Mouse (Mus musculus): Measurements from ENCODE around the gene Rap1gap2. TPM values are rescaled to one million over a fixed set of nuclear protein-coding genes. Genes with fewer than 3 reads are reported as not detected.

Rap1gap2 gene
- polyA plus RNA-seq, 1 experiment from 2014 or later, result 9.2 TPM

DNA sequence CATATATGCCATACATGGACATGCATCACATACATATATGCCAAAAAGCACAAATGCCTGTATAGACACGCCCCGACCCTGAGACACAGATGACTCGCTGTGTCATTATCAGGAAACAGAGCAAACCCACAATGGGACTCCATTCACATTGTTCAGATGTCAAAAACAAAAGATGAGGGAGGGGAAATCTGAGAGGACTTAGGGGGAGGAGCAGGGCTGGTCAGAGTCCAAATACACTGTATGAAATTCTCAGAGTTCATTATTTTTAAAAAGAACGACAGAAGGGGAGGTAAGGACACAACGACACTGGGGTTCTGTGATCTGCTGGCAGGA, 166.8 kb downstream of the Rap1gap2 start:
- DNase-seq (no peak), ATAC-seq (ENCODE audit: low FRiP score, low TSS enrichment) (no peak)
- Histone ChIP-seq H3K4me1 (ENCODE audit: control insufficient read depth, insufficient read depth, low read length) (no peaks in the 10 kb centered on the region), H3K27ac (replicated peaks; ENCODE audit: low read depth, low read length) (no peak overlapping the region), H3K9ac (replicated peaks; ENCODE audit: low read length) (no peak overlapping the region), H3K4me3 (replicated peaks; ENCODE audit: low read depth, low read length) (no peak overlapping the region), H3K36me3 (ENCODE audit: control insufficient read depth, insufficient read depth, low read length) (no peaks in the 10 kb centered on the region), H3K9me3 (ENCODE audit: control insufficient read depth, low read length) (peaks cover 3% of the 10 kb centered on the region), H3K4me2 (ENCODE audit: low read length) (no peak overlapping the region), H3K27me3 (ENCODE audit: control insufficient read depth, insufficient read depth, low read length) (no peaks in the 10 kb centered on the region)
- 85% methylated on average over 5 of the region's 5 CpGs for WGBS

DNA sequence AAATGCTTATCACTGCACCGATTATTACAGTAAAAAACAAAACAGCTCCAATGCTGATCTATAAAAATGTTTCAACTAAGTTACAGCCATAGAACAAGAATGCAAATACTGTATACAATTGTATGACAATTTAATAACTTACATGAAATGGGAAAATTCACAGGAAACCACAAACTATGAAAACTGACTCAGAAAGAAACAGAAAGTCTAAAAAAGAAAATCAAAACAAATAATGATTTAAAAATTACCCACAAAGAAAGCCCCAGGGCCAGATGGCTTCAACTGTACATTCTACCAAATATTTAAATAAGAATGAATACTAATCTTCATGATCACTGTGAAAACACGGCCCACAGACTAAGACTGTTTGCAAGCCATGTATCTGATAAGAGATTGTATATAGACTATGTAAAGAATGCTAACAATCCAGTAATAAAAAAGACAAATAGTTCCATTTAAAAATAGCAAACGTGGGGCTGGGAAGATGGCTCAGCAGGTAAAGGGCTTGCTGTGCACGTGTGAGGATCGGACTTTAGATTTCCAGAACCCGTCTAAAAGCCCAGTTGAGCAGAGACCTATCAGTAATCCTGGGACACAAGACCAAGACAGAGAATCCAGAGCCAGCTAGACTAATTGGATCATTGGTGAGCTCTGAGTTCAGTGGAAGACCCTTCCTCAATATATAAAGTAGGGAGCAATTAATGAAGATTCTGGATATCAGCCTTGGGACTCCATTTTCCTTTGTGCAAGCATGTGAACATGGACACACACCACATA, 167.4 kb downstream of the Rap1gap2 start:
- H3K4me3 ChIP-seq (replicated peaks; ENCODE audit: low read depth, low read length), result no peak overlapping the region
- no peak overlapping the region for H3K9ac ChIP-seq (replicated peaks; ENCODE audit: low read length)
- no peak overlapping the region for H3K27ac ChIP-seq (replicated peaks; ENCODE audit: low read depth, low read length)
- no peak for DNase-seq
- H3K4me1 ChIP-seq (ENCODE audit: control insufficient read depth, insufficient read depth, low read length), result no peaks in the 10 kb centered on the region
- H3K36me3 ChIP-seq (ENCODE audit: control insufficient read depth, insufficient read depth, low read length), result no peaks in the 10 kb centered on the region
- no peak overlapping the region for H3K4me2 ChIP-seq (ENCODE audit: low read length)
- H3K27me3 ChIP-seq (ENCODE audit: control insufficient read depth, insufficient read depth, low read length), result no peaks in the 10 kb centered on the region
- peaks cover 3% of the 10 kb centered on the region for H3K9me3 ChIP-seq (ENCODE audit: control insufficient read depth, low read length)
- no peak for ATAC-seq (ENCODE audit: low FRiP score, low TSS enrichment)
- 86% methylated on average over 6 of the region's 6 CpGs for WGBS

DNA sequence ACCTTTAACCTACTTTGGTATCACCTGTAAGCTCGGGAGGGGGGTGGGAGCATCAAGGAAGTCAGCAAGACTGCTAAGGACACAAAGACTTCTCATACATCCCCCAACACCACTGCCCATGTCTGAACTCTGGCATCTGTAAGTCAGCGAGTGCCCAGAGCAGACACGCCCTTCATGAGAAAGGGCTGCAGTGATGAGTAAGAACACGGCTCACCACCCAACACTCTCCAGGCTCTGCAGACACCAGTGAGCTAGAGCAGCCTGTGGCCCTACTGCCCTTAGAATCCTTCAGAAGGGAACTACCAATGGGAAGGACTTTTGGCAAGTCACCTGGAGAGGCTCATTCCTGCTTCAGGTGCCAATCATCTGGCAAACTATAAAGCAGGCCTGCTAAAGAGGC, 168.3 kb downstream of the Rap1gap2 start:
- Histone ChIP-seq H3K27me3 (ENCODE audit: control insufficient read depth, insufficient read depth, low read length) (no peaks in the 10 kb centered on the region), H3K4me3 (replicated peaks; ENCODE audit: low read depth, low read length) (no peak overlapping the region), H3K4me1 (ENCODE audit: control insufficient read depth, insufficient read depth, low read length) (no peaks in the 10 kb centered on the region), H3K9ac (replicated peaks; ENCODE audit: low read length) (no peak overlapping the region), H3K27ac (replicated peaks; ENCODE audit: low read depth, low read length) (no peak overlapping the region), H3K4me2 (ENCODE audit: low read length) (no peak overlapping the region), H3K9me3 (ENCODE audit: control insufficient read depth, low read length) (peaks cover 3% of the 10 kb centered on the region), H3K36me3 (ENCODE audit: control insufficient read depth, insufficient read depth, low read length) (no peaks in the 10 kb centered on the region)
- WGBS, result 89% methylated on average over 4 of the region's 4 CpGs
- DNase-seq (no peak), ATAC-seq (ENCODE audit: low FRiP score, low TSS enrichment) (no peak)

DNA sequence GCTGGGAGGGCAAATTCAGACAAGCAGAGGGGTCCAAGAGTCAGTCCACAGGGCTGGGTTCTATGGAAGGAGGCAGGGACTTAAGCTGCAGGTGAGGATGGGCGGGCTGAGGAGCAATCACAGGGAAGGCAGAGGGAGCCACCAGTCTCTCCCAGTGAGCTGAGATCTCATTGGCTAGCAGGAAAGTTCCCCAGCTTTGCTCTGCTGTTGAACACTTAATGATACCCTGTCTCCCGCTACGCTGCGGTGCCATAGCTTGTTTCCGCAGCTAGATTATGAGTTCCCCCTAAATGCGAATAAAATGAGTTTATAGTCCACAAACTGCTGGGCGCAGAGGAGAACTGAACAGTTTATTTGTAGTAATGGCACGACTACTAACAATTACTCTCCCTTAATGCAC, 170.6 kb downstream of the Rap1gap2 start:
- H3K9ac ChIP-seq (replicated peaks; ENCODE audit: low read length), result no peak overlapping the region
- DNase-seq, result no peak
- H3K4me1 ChIP-seq (ENCODE audit: control insufficient read depth, insufficient read depth, low read length), result no peaks in the 10 kb centered on the region
- peaks cover 3% of the 10 kb centered on the region for H3K9me3 ChIP-seq (ENCODE audit: control insufficient read depth, low read length)
- H3K36me3 ChIP-seq (ENCODE audit: control insufficient read depth, insufficient read depth, low read length), result no peaks in the 10 kb centered on the region
- H3K27ac ChIP-seq (replicated peaks; ENCODE audit: low read depth, low read length), result no peak overlapping the region
- 84% methylated on average over 8 of the region's 8 CpGs for WGBS
- H3K27me3 ChIP-seq (ENCODE audit: control insufficient read depth, insufficient read depth, low read length), result no peaks in the 10 kb centered on the region
- H3K4me3 ChIP-seq (replicated peaks; ENCODE audit: low read depth, low read length), result no peak overlapping the region
- H3K4me2 ChIP-seq (ENCODE audit: low read length), result no peak overlapping the region
- ATAC-seq (ENCODE audit: low FRiP score, low TSS enrichment), result no peak

DNA sequence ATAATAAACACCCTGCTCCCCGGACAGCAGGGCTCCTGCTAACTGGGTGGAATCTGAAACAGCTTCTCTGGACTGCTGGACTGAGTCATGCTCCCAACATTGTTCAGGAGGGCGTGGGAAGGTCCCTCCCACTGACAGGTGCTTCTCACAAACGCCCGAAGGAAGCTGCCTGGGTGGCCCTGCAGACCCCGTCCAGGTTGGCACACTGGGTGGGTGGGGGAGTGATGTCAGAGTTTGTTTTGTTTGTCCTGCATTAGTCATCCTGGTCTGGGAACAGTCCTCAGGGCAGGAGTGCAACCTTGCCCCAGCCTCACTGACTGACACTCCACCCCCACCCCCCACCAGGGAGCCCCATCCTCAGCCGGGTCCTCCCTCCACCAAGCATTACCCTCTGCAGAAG, 171.5 kb downstream of the Rap1gap2 start:
- Histone ChIP-seq H3K27me3 (ENCODE audit: control insufficient read depth, insufficient read depth, low read length) (no peaks in the 10 kb centered on the region), H3K4me2 (ENCODE audit: low read length) (no peak overlapping the region), H3K4me3 (replicated peaks; ENCODE audit: low read depth, low read length) (no peak overlapping the region), H3K9ac (replicated peaks; ENCODE audit: low read length) (no peak overlapping the region), H3K9me3 (ENCODE audit: control insufficient read depth, low read length) (no peaks in the 10 kb centered on the region), H3K4me1 (ENCODE audit: control insufficient read depth, insufficient read depth, low read length) (no peaks in the 10 kb centered on the region), H3K36me3 (ENCODE audit: control insufficient read depth, insufficient read depth, low read length) (no peaks in the 10 kb centered on the region), H3K27ac (replicated peaks; ENCODE audit: low read depth, low read length) (no peak overlapping the region)
- DNase-seq (no peak), ATAC-seq (ENCODE audit: low FRiP score, low TSS enrichment) (no peak)
- WGBS, result 67% methylated on average over 6 of the region's 6 CpGs

DNA sequence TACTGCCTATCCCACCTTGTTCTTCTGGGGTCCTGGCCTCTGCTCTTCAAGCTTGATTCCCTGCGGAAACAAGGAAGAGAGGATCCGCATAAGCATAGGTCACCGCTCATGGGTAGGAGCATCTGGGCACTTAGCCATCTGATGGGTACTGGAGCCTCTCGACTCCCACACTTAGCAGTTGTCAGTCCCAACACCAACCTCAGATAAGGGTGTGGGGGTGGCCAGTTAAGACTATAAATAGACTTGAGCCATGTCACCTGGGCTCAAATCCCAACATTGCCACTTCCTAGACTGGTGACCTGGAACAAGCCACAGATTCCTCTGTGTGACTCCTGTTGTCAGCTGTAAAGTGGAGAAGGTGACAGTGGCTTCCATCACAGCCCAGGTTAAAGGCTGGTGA, 172.5 kb downstream of the Rap1gap2 start:
- ATAC-seq (ENCODE audit: low FRiP score, low TSS enrichment) (no peak), DNase-seq (no peak)
- no peaks in the 10 kb centered on the region for H3K4me1 ChIP-seq (ENCODE audit: control insufficient read depth, insufficient read depth, low read length)
- no peaks in the 10 kb centered on the region for H3K36me3 ChIP-seq (ENCODE audit: control insufficient read depth, insufficient read depth, low read length)
- H3K4me3 ChIP-seq (replicated peaks; ENCODE audit: low read depth, low read length), result no peak overlapping the region
- H3K27ac ChIP-seq (replicated peaks; ENCODE audit: low read depth, low read length), result no peak overlapping the region
- H3K9ac ChIP-seq (replicated peaks; ENCODE audit: low read length), result no peak overlapping the region
- no peaks in the 10 kb centered on the region for H3K9me3 ChIP-seq (ENCODE audit: control insufficient read depth, low read length)
- WGBS, result 94% methylated on average over 4 of the region's 4 CpGs
- H3K4me2 ChIP-seq (ENCODE audit: low read length), result no peak overlapping the region
- H3K27me3 ChIP-seq (ENCODE audit: control insufficient read depth, insufficient read depth, low read length), result no peaks in the 10 kb centered on the region

DNA sequence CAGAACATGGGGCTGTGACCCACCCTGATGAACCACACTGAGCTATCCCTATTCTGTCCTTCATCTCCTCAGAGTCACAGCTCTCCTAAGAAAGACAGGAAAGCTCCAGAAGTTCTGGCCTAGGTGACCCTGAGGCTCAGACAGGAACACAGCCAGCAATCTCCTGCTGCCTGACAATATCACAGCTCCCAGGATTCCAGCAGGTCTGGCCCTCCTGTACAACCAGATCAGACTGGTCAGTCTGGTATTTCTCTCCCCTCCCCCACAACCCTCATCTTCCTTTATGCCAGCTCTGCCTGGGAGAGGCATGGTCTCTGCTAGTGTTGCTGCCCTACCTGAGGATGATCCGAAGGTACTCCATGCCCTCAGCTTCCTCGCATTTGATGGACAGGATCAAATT, 175.3 kb downstream of the Rap1gap2 start:
- ATAC-seq (ENCODE audit: low FRiP score, low TSS enrichment) (no peak), DNase-seq (no peak)
- Histone ChIP-seq H3K4me3 (replicated peaks; ENCODE audit: low read depth, low read length) (no peak overlapping the region), H3K27ac (replicated peaks; ENCODE audit: low read depth, low read length) (no peak overlapping the region), H3K27me3 (ENCODE audit: control insufficient read depth, insufficient read depth, low read length) (no peaks in the 10 kb centered on the region), H3K4me1 (ENCODE audit: control insufficient read depth, insufficient read depth, low read length) (no peaks in the 10 kb centered on the region; the same call in 1 of the 2 replicates), H3K4me2 (ENCODE audit: low read length) (no peak overlapping the region), H3K36me3 (ENCODE audit: control insufficient read depth, insufficient read depth, low read length) (no peaks in the 10 kb centered on the region), H3K9me3 (ENCODE audit: control insufficient read depth, low read length) (no peaks in the 10 kb centered on the region), H3K9ac (replicated peaks; ENCODE audit: low read length) (no peak overlapping the region)
- 88% methylated on average over 2 of the region's 2 CpGs for WGBS

DNA sequence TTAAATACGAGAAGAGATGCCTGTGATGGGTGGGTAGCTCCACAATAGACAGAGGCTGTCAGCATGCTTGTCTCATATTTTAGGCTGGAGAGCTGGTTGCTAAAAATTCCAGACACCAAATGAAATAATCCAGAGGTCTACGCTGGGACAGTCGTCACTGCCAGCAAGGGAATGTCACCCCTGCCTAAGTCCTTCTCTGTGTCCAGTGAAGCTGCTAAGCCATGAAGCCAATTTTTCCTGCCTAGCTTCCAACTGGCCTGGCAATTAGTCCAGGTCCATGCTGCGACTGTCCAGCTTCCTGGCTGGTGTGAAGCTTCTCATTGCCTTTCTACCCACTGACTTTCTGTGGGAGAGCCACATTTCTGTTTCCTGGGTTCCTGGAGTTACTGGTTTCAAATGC, 177.7 kb downstream of the Rap1gap2 start:
- DNase-seq (no peak), ATAC-seq (ENCODE audit: low FRiP score, low TSS enrichment) (no peak)
- Histone ChIP-seq H3K9me3 (ENCODE audit: control insufficient read depth, low read length) (no peaks in the 10 kb centered on the region), H3K4me3 (replicated peaks; ENCODE audit: low read depth, low read length) (no peak overlapping the region), H3K27me3 (ENCODE audit: control insufficient read depth, insufficient read depth, low read length) (no peaks in the 10 kb centered on the region), H3K4me1 (ENCODE audit: control insufficient read depth, insufficient read depth, low read length) (peaks cover 6% of the 10 kb centered on the region; the same call in 1 of the 2 replicates), H3K4me2 (ENCODE audit: low read length) (no peak overlapping the region), H3K27ac (replicated peaks; ENCODE audit: low read depth, low read length) (no peak overlapping the region), H3K36me3 (ENCODE audit: control insufficient read depth, insufficient read depth, low read length) (no peaks in the 10 kb centered on the region), H3K9ac (replicated peaks; ENCODE audit: low read length) (no peak overlapping the region)
- 81% methylated on average over 4 of the region's 4 CpGs for WGBS

DNA sequence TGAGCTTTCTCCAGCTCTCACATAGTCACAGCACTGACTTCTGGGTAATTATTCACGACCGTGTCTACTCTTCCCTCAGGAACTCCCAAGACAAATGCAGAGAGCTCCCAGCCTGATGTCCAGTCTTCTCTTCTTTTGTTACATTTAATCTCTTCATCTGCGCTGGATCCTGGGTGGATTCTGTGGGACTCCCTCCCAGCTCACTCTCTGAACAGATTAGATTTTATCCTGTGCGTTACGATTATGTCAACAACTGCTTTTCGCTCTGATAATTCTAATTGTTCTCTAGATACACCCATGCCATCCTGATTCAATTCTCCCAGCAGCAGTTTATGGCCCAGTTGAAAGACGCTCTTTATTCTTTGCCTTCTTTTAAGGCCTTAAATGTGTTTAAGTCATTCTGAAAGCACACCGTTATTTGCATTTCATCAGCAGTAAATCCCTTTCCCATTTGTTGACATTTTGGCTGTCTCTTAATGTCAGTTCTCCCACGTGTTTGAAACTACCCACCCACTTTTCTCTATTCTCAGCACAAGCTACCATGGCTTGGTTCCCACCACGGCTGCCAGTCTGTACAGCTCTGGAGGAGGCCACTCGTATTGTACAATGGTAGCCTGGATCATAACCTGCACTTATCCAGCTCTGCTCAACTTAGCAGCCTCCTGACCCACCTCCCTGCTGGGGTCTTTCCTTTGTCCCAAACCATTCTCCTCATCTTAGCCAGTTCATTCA, 180.8 kb downstream of the Rap1gap2 start:
- Histone ChIP-seq H3K4me3 (replicated peaks; ENCODE audit: low read depth, low read length) (no peak overlapping the region), H3K4me1 (ENCODE audit: control insufficient read depth, insufficient read depth, low read length) (peaks cover 6% of the 10 kb centered on the region; the same call in 1 of the 2 replicates), H3K27me3 (ENCODE audit: control insufficient read depth, insufficient read depth, low read length) (no peaks in the 10 kb centered on the region), H3K27ac (replicated peaks; ENCODE audit: low read depth, low read length) (no peak overlapping the region; the same call in 1 of the 2 replicates), H3K36me3 (ENCODE audit: control insufficient read depth, insufficient read depth, low read length) (no peaks in the 10 kb centered on the region), H3K9me3 (ENCODE audit: control insufficient read depth, low read length) (no peaks in the 10 kb centered on the region), H3K4me2 (ENCODE audit: low read length) (no peak overlapping the region), H3K9ac (replicated peaks; ENCODE audit: low read length) (no peak overlapping the region)
- ATAC-seq (ENCODE audit: low FRiP score, low TSS enrichment) (no peak), DNase-seq (peak; percentile 29)
- 14% methylated on average over 11 of the region's 11 CpGs for WGBS
